Mouse (Mus musculus) MEL (cell line): ENCODE data around the gene Vrk3.

Experiments
- CTCF ChIP-seq, 3 experiments: IDR thresholded peaks in 2 of 3; conservative IDR thresholded peaks in 1 of 3; 2 replicates each; pipeline ENCODE4 v1.5.1; 2011 to 2012; ENCODE audit warnings: low read length in 3 of 3, low read depth in 2 of 3, mild to moderate bottlenecking in 2 of 3, improper control_type of control experiment in 1 of 3, inconsistent platforms in 1 of 3, mixed read lengths in 1 of 3, moderate library complexity in 1 of 3; ENCODE audit not compliant: control insufficient read depth in 1 of 3, insufficient read depth in 1 of 3, poor library complexity in 1 of 3, severe bottlenecking in 1 of 3
- ETS1 ChIP-seq: IDR thresholded peaks from 2 replicates; pipeline ENCODE4 v1.6.1; 2012; ENCODE audit warnings: low read depth, mild to moderate bottlenecking, inconsistent platforms, low read length, improper control_type of control experiment, moderate library complexity
- GATA1 ChIP-seq: IDR thresholded peaks from 2 replicates; pipeline ENCODE4 v1.6.1; 2011; ENCODE audit warnings: low read depth, low read length, improper control_type of control experiment
- MAFK ChIP-seq: IDR thresholded peaks from 2 replicates; pipeline ENCODE4 v1.6.1; 2011; ENCODE audit warnings: low read depth, mild to moderate bottlenecking, low read length, improper control_type of control experiment, borderline replicate concordance
- MAX ChIP-seq: IDR thresholded peaks from 2 replicates; pipeline ENCODE4 v1.6.1; 2011; ENCODE audit warnings: low read length, improper control_type of control experiment
- MXI1 ChIP-seq: IDR thresholded peaks from 2 replicates; pipeline ENCODE4 v1.6.1; 2011; ENCODE audit warnings: mild to moderate bottlenecking, low read depth, low read length, improper control_type of control experiment
- POLR2A ChIP-seq, 2 experiments: IDR thresholded peaks; 2 replicates each; pipeline ENCODE4 v1.6.1; 2011 to 2012; ENCODE audit warnings: low read length in 2 of 2, mild to moderate bottlenecking in 2 of 2, control low read depth in 1 of 2, improper control_type of control experiment in 1 of 2, low read depth in 1 of 2, moderate library complexity in 1 of 2; ENCODE audit not compliant: control insufficient read depth in 1 of 2, insufficient read depth in 1 of 2, poor library complexity in 1 of 2
- TCF12 ChIP-seq: IDR thresholded peaks from 2 replicates; pipeline ENCODE4 v1.6.1; 2014; ENCODE audit warnings: low read depth, mild to moderate bottlenecking, inconsistent platforms, low read length, improper control_type of control experiment, moderate library complexity
- UBTF ChIP-seq: IDR thresholded peaks from 2 replicates; pipeline ENCODE4 v1.6.1; 2012; ENCODE audit warnings: low read depth, mild to moderate bottlenecking, inconsistent platforms, low read length, improper control_type of control experiment, moderate library complexity, borderline replicate concordance; ENCODE audit not compliant: insufficient read depth
- ZKSCAN1 ChIP-seq: IDR thresholded peaks from 2 replicates; pipeline ENCODE4 v1.6.1; 2012; ENCODE audit warnings: low read depth, mild to moderate bottlenecking, inconsistent platforms, low read length, improper control_type of control experiment, moderate library complexity
- ZMIZ1 ChIP-seq: IDR thresholded peaks from 2 replicates; pipeline ENCODE4 v1.6.1; 2012; ENCODE audit warnings: low read depth, mild to moderate bottlenecking, inconsistent platforms, low read length, improper control_type of control experiment, moderate library complexity
- ZNF384 ChIP-seq: IDR thresholded peaks from 2 replicates; pipeline ENCODE4 v1.6.1; 2012; ENCODE audit warnings: low read depth, mild to moderate bottlenecking, inconsistent platforms, low read length, improper control_type of control experiment

GRCm38 (mm10) chr7:44790066-44790465, 41.9 kb downstream of the Vrk3 start:
- TF ChIP-seq ETS1 (no peak), POLR2A (IDR thresholded peaks at IDR 0.05; ENCODE audit: control insufficient read depth in 1 of 2, insufficient read depth in 1 of 2, low read depth in 1 of 2, low read length in 2 of 2, poor library complexity in 1 of 2) (no peak), ZNF384 (no peak), MAFK (no peak), MXI1 (no peak), UBTF (no peak), MAX (no peak), CTCF (IDR thresholded peaks at IDR 0.05 in 2 of 3, conservative IDR thresholded peaks at IDR 0.05 in 1 of 3; ENCODE audit: control insufficient read depth in 1 of 3, insufficient read depth in 1 of 3, low read depth in 2 of 3, low read length in 3 of 3, poor library complexity in 1 of 3, severe bottlenecking in 1 of 3) (no peak), GATA1 (no peak), ZKSCAN1 (no peak), ZMIZ1 (no peak), TCF12 (no peak)
